Mouse (Mus musculus): ENCODE measurements at regions not wholly inside any gene's neighbourhood (a gene's known extent, or its start where the extent isn't known, plus 50 kb on each side); places are given as distances from the start of the nearest gene placed in this dataset.

DNA sequence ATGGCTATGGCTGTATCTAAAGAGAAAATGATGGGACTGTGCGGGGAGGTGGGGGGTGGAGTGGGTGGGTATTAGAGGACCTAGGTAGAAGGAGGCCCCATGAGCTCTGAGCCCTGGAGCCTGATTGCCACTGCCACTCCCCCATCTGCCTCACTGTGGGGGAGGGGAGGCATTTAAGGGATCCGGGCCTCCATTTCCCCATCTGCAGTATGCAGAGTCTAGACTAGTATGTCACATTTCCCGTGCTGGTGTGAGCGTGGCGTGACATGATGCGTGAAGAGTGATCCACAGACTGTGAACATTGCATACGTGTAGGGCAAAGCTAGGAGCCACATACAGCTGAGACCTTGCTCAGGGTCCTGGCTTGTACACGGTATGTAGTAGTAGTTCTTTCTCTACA lies 140.7 kb downstream of the Pja1 start:
- no peak for TF ChIP-seq CTCF (IDR thresholded peaks at IDR 0.05; ENCODE audit: borderline replicate concordance, insufficient read depth, low read length)
- no peak for TF ChIP-seq POLR2A (IDR thresholded peaks at IDR 0.05; ENCODE audit: low read depth, low read length)
